Mouse (Mus musculus): ENCODE data around the gene Ehd4. TPM values are rescaled to one million over a fixed set of nuclear protein-coding genes. Genes with fewer than 3 reads are reported as not detected.
A peak's percentile ranks its signal among the peaks of the same experiment; 100 is the strongest.

The Ehd4 gene
- polyA plus RNA-seq, 1 experiment = 347 TPM

- peaks cover 13% of the 10 kb centered on the region for H3K4me1 ChIP-seq (ENCODE audit: control insufficient read depth, insufficient read depth, low read length)
- TF ChIP-seq POLR2A (IDR thresholded peaks at IDR 0.05; ENCODE audit: borderline replicate concordance, low read depth, low read length) = no peak
- TF ChIP-seq CTCF (IDR thresholded peaks at IDR 0.05; ENCODE audit: low read depth, low read length) = no peak
- no peak overlapping the region for H3K4me3 ChIP-seq (ENCODE audit: insufficient read depth, low read length)
- H3K27ac ChIP-seq (ENCODE audit: insufficient read depth, low read depth, low read length) = no peak overlapping the region
Observed at GRCm38 (mm10) chr2:120117346-120117745, 37.1 kb downstream of the Ehd4 start.

- Histone ChIP-seq H3K4me3 (ENCODE audit: insufficient read depth, low read length) (no peak overlapping the region), H3K27ac (ENCODE audit: insufficient read depth, low read depth, low read length) (no peak overlapping the region), H3K4me1 (ENCODE audit: control insufficient read depth, insufficient read depth, low read length) (peaks cover 21% of the 10 kb centered on the region)
- TF ChIP-seq CTCF (IDR thresholded peaks at IDR 0.05; ENCODE audit: low read depth, low read length) (no peak), POLR2A (IDR thresholded peaks at IDR 0.05; ENCODE audit: borderline replicate concordance, low read depth, low read length) (no peak)
Observed at GRCm38 (mm10) chr2:120116362-120116761, 38.0 kb downstream of the Ehd4 start.

GRCm38 (mm10) chr2:120114977-120115376 is 39.4 kb downstream of the Ehd4 start:
- Histone ChIP-seq H3K4me3 (ENCODE audit: insufficient read depth, low read length) (no peak overlapping the region), H3K4me1 (ENCODE audit: control insufficient read depth, insufficient read depth, low read length) (peaks cover 28% of the 10 kb centered on the region), H3K27ac (ENCODE audit: insufficient read depth, low read depth, low read length) (no peak overlapping the region)
- TF ChIP-seq CTCF (IDR thresholded peaks at IDR 0.05; ENCODE audit: low read depth, low read length) = no peak
- no peak for TF ChIP-seq POLR2A (IDR thresholded peaks at IDR 0.05; ENCODE audit: borderline replicate concordance, low read depth, low read length)

GRCm38 (mm10) chr2:120113963-120114362 is 40.4 kb downstream of the Ehd4 start:
- Histone ChIP-seq H3K4me3 (ENCODE audit: insufficient read depth, low read length) (no peak overlapping the region), H3K27ac (ENCODE audit: insufficient read depth, low read depth, low read length) (no peak overlapping the region), H3K4me1 (ENCODE audit: control insufficient read depth, insufficient read depth, low read length) (peaks cover 31% of the 10 kb centered on the region)
- no peak for TF ChIP-seq POLR2A (IDR thresholded peaks at IDR 0.05; ENCODE audit: borderline replicate concordance, low read depth, low read length)
- TF ChIP-seq CTCF (IDR thresholded peaks at IDR 0.05; ENCODE audit: low read depth, low read length) = no peak

- TF ChIP-seq POLR2A (IDR thresholded peaks at IDR 0.05; ENCODE audit: borderline replicate concordance, low read depth, low read length) = no peak
- TF ChIP-seq CTCF (IDR thresholded peaks at IDR 0.05; ENCODE audit: low read depth, low read length) = no peak
- Histone ChIP-seq H3K4me1 (ENCODE audit: control insufficient read depth, insufficient read depth, low read length) (peaks cover 33% of the 10 kb centered on the region), H3K27ac (ENCODE audit: insufficient read depth, low read depth, low read length) (no peak overlapping the region), H3K4me3 (ENCODE audit: insufficient read depth, low read length) (no peak overlapping the region)
Observed at GRCm38 (mm10) chr2:120113476-120113875, 40.9 kb downstream of the Ehd4 start.

- TF ChIP-seq POLR2A (IDR thresholded peaks at IDR 0.05; ENCODE audit: borderline replicate concordance, low read depth, low read length) (no peak), CTCF (IDR thresholded peaks at IDR 0.05; ENCODE audit: low read depth, low read length) (no peak)
- peak overlapping the region; percentile 37 for H3K27ac ChIP-seq (ENCODE audit: insufficient read depth, low read depth, low read length)
- H3K4me3 ChIP-seq (ENCODE audit: insufficient read depth, low read length) = no peak overlapping the region
- peaks cover 24% of the 10 kb centered on the region for H3K4me1 ChIP-seq (ENCODE audit: control insufficient read depth, insufficient read depth, low read length)
Observed at GRCm38 (mm10) chr2:120111596-120111995, 42.8 kb downstream of the Ehd4 start.

GRCm38 (mm10) chr2:120111172-120111571 is 43.2 kb downstream of the Ehd4 start:
- TF ChIP-seq CTCF (IDR thresholded peaks at IDR 0.05; ENCODE audit: low read depth, low read length) = no peak
- TF ChIP-seq POLR2A (IDR thresholded peaks at IDR 0.05; ENCODE audit: borderline replicate concordance, low read depth, low read length) = no peak
- Histone ChIP-seq H3K27ac (ENCODE audit: insufficient read depth, low read depth, low read length) (peak overlapping the region; percentile 37), H3K4me3 (ENCODE audit: insufficient read depth, low read length) (no peak overlapping the region), H3K4me1 (ENCODE audit: control insufficient read depth, insufficient read depth, low read length) (peaks cover 22% of the 10 kb centered on the region)

GRCm38 (mm10) chr2:120108077-120108476 is 46.3 kb downstream of the Ehd4 start:
- Histone ChIP-seq H3K4me1 (ENCODE audit: control insufficient read depth, insufficient read depth, low read length) (peaks cover 20% of the 10 kb centered on the region), H3K27ac (ENCODE audit: insufficient read depth, low read depth, low read length) (no peak overlapping the region), H3K4me3 (ENCODE audit: insufficient read depth, low read length) (no peak overlapping the region)
- TF ChIP-seq CTCF (IDR thresholded peaks at IDR 0.05; ENCODE audit: low read depth, low read length) (no peak), POLR2A (IDR thresholded peaks at IDR 0.05; ENCODE audit: borderline replicate concordance, low read depth, low read length) (no peak)

GRCm38 (mm10) chr2:120107446-120107845 is 47.0 kb downstream of the Ehd4 start:
- Histone ChIP-seq H3K4me3 (ENCODE audit: insufficient read depth, low read length) (no peak overlapping the region), H3K27ac (ENCODE audit: insufficient read depth, low read depth, low read length) (no peak overlapping the region), H3K4me1 (ENCODE audit: control insufficient read depth, insufficient read depth, low read length) (peaks cover 22% of the 10 kb centered on the region)
- TF ChIP-seq POLR2A (IDR thresholded peaks at IDR 0.05; ENCODE audit: borderline replicate concordance, low read depth, low read length) (no peak), CTCF (IDR thresholded peaks at IDR 0.05; ENCODE audit: low read depth, low read length) (no peak)

- Histone ChIP-seq H3K27ac (ENCODE audit: insufficient read depth, low read depth, low read length) (no peak overlapping the region), H3K4me3 (ENCODE audit: insufficient read depth, low read length) (no peak overlapping the region), H3K4me1 (ENCODE audit: control insufficient read depth, insufficient read depth, low read length) (peaks cover 24% of the 10 kb centered on the region)
- TF ChIP-seq CTCF (IDR thresholded peaks at IDR 0.05; ENCODE audit: low read depth, low read length) (no peak), POLR2A (IDR thresholded peaks at IDR 0.05; ENCODE audit: borderline replicate concordance, low read depth, low read length) (no peak)
Observed at GRCm38 (mm10) chr2:120106397-120106973, 47.9 kb downstream of the Ehd4 start.

All from bone marrow macrophage, adult 2 months (primary cell).